Mouse (Mus musculus) hindbrain, postnatal 0 days (tissue): ENCODE data around the gene Kat5. TPM values are rescaled to one million over a fixed set of nuclear protein-coding genes. Genes with fewer than 3 reads are reported as not detected.

Experiments
- ATAC-seq: fragments of 200-750 bp; cut with Nextera tagmentation; 2 replicates; pipeline ENCODE4 v1.8.0; 2017; ENCODE audit warnings: mild to moderate bottlenecking, moderate TSS enrichment, moderate library complexity
- DNase-seq: peaks from one replicate; pipeline ENCODE4 v3.0.0-alpha.2; 2015; ENCODE audit warnings: low spot score
- H3K27ac ChIP-seq: fragments of 300-500 bp; sonication (generic); 2 replicates; pipeline ENCODE4 v1.5.1; 2014; ENCODE audit warnings: mild to moderate bottlenecking
- H3K27me3 ChIP-seq: fragments of 300-500 bp; sonication (generic); 2 replicates; pipeline ENCODE4 v1.6.1; 2014; ENCODE audit warnings: low read length, mixed read lengths; ENCODE audit not compliant: insufficient read depth
- H3K36me3 ChIP-seq: fragments of 300-500 bp; sonication (generic); 2 replicates; pipeline ENCODE4 v1.6.1; 2014; ENCODE audit warnings: low read length, mixed read lengths; ENCODE audit not compliant: insufficient read depth
- H3K4me1 ChIP-seq: fragments of 300-500 bp; sonication (generic); 2 replicates; pipeline ENCODE4 v1.6.1; 2014; ENCODE audit warnings: antibody characterized with exemption, low read length, mixed read lengths; ENCODE audit not compliant: insufficient read depth
- H3K4me2 ChIP-seq: fragments of 300-500 bp; sonication (generic); 2 replicates; pipeline ENCODE4 v1.6.1; 2014; ENCODE audit warnings: low read depth, mild to moderate bottlenecking, low read length, moderate library complexity, mixed read lengths
- H3K4me3 ChIP-seq: fragments of 300-500 bp; sonication (generic); 2 replicates; pipeline ENCODE4 v1.5.1; 2014; ENCODE audit warnings: low read length
- H3K9ac ChIP-seq: fragments of 300-500 bp; sonication (generic); replicated peaks from 2 replicates; pipeline ENCODE4 v1.6.1; 2014; ENCODE audit warnings: mild to moderate bottlenecking, low read length, moderate library complexity, mixed read lengths
- H3K9me3 ChIP-seq: fragments of 300-500 bp; sonication (generic); 2 replicates; pipeline ENCODE4 v1.6.1; 2016; ENCODE audit warnings: low read length, mixed read lengths
- CTCF ChIP-seq: IDR thresholded peaks from 2 replicates; pipeline ENCODE4 v1.5.1; 2016; ENCODE audit warnings: antibody characterized with exemption, control low read depth, low read depth
- WGBS: fragments of 180-500 bp; shearing (Covaris S2); extraction: QIAGEN DNeasy Blood & Tissue Kit; methylation state at CpG from one replicate; pipeline ENCODE4 v1.1.7; 2014; 5-methylcytosine and 5-hydroxymethylcytosine counted together
- polyA plus RNA-seq: library from polyadenylated mRNA; unstranded; fragments of >200 nt; fragmentation: Nextera tagmentation; extraction: Ambion mirVana; gene quantifications from 2 replicates; pipeline ENCODE4 v1.2.1, GENCODE M21; 2015
- total RNA-seq: library from RNA; depleted of rRNA; stranded (reverse); fragments of >200 nt; gene quantifications from 2 replicates; pipeline ENCODE4 v1.2.3, GENCODE M21; 2014; rRNA removed

Gene Kat5
- total and polyA plus RNA-seq, 2 experiments from 2014 or later, result 72.0 to 95.2 TPM

DNA sequence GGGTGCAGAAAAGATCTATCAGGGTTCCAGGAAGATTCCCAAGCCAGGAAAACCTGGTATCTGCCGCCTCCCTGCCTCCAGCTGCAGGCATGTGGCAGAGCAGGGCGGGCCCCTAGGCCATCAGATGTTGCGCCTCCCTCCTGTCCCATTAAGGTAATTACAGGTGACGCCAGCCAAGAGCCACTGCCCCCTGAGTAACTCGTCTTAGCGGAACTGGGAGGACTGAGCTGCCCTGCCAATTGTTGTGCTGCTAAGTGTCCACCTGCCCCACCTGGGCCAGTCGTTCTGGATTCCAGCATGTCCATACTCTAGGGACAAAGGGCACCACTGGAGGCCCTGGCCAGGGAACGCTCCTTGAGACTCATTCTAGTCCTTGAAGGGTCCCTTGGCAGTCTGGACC lies 56.2 kb downstream of the Kat5 start:
- WGBS, result 64% methylated on average over 8 of the region's 8 CpGs
- H3K9ac ChIP-seq, result no peak overlapping the region
- H3K27ac ChIP-seq, result no peak overlapping the region
- ATAC-seq, result no peak
- no peaks in the 10 kb centered on the region for H3K4me1 ChIP-seq
- DNase-seq, result no peak
- peaks cover 17% of the 10 kb centered on the region for H3K27me3 ChIP-seq
- H3K9me3 ChIP-seq, result no peaks in the 10 kb centered on the region
- TF ChIP-seq CTCF, result no peak
- no peaks in the 10 kb centered on the region for H3K36me3 ChIP-seq
- H3K4me3 ChIP-seq, result no peak overlapping the region
- no peak overlapping the region for H3K4me2 ChIP-seq

Other genes starting within 250 kb of the Kat5 start
- gene Eif1ad, start 243.5 kb downstream of the Kat5 start, total RNA-seq, result 21.2 and 25.2 TPM in 2 replicates
- gene Eif1ad, start 243.5 kb downstream of the Kat5 start, polyA plus RNA-seq, result 46.7 and 49.2 TPM in 2 replicates
- 78.3 and 95.8 TPM in 2 replicates for gene Banf1, start 243.1 kb downstream of the Kat5 start, total RNA-seq
- 316 and 319 TPM in 2 replicates for gene Banf1, start 243.1 kb downstream of the Kat5 start, polyA plus RNA-seq
- gene Sart1, start 221.5 kb downstream of the Kat5 start, total RNA-seq, result 23.2 and 30.5 TPM in 2 replicates
- gene Sart1, start 221.5 kb downstream of the Kat5 start, polyA plus RNA-seq, result 45.0 and 47.4 TPM in 2 replicates
- not detected in 2 replicates for gene Tsga10ip, start 207.7 kb downstream of the Kat5 start, total RNA-seq
- not detected in 2 replicates for gene Tsga10ip, start 207.7 kb downstream of the Kat5 start, polyA plus RNA-seq
- gene Drap1, start 185.3 kb downstream of the Kat5 start, total RNA-seq, result 111 and 123 TPM in 2 replicates
- 331 and 338 TPM in 2 replicates for gene Drap1, start 185.3 kb downstream of the Kat5 start, polyA plus RNA-seq
- 85.1 and 100 TPM in 2 replicates for gene AI837181, start 185.1 kb downstream of the Kat5 start, total RNA-seq
- 81.8 and 82.8 TPM in 2 replicates for gene AI837181, start 185.1 kb downstream of the Kat5 start, polyA plus RNA-seq
- not detected in 2 replicates for gene Fosl1, start 162.7 kb downstream of the Kat5 start, total RNA-seq
- not detected in 2 replicates for gene Fosl1, start 162.7 kb downstream of the Kat5 start, polyA plus RNA-seq
- gene Ccdc85b, start 152.3 kb downstream of the Kat5 start, total RNA-seq, result 17.4 and 18.5 TPM in 2 replicates
- 16.0 and 16.1 TPM in 2 replicates for gene Ccdc85b, start 152.3 kb downstream of the Kat5 start, polyA plus RNA-seq
- 76.1 and 103 TPM in 2 replicates for gene Fibp, start 149.6 kb downstream of the Kat5 start, total RNA-seq
- gene Fibp, start 149.6 kb downstream of the Kat5 start, polyA plus RNA-seq, result 172 and 179 TPM in 2 replicates
- 1.2 and 4.5 TPM in 2 replicates for gene Ctsw, start 141.7 kb downstream of the Kat5 start, total RNA-seq
- gene Ctsw, start 141.7 kb downstream of the Kat5 start, polyA plus RNA-seq, result 1.6 and 2.0 TPM in 2 replicates
- 46.3 and 49.3 TPM in 2 replicates for gene Efemp2, start 136.3 kb downstream of the Kat5 start, total RNA-seq
- gene Efemp2, start 136.3 kb downstream of the Kat5 start, polyA plus RNA-seq, result 36.5 and 41.7 TPM in 2 replicates
- gene Mus81, start 121.8 kb downstream of the Kat5 start, total RNA-seq, result 56.8 and 58.8 TPM in 2 replicates
- 27.4 and 27.7 TPM in 2 replicates for gene Mus81, start 121.8 kb downstream of the Kat5 start, polyA plus RNA-seq
- 1,468 and 1,477 TPM in 2 replicates for gene Cfl1, start 119.8 kb downstream of the Kat5 start, total RNA-seq
- 3,076 and 3,214 TPM in 2 replicates for gene Cfl1, start 119.8 kb downstream of the Kat5 start, polyA plus RNA-seq
- 3.8 and 4.8 TPM in 2 replicates for gene 1700020D05Rik, start 106.5 kb downstream of the Kat5 start, total RNA-seq
- not detected in 2 replicates for gene 1700020D05Rik, start 106.5 kb downstream of the Kat5 start, polyA plus RNA-seq
- gene Snx32, start 99.7 kb downstream of the Kat5 start, total RNA-seq, result 78.0 and 79.0 TPM in 2 replicates
- 75.0 and 79.6 TPM in 2 replicates for gene Snx32, start 99.7 kb downstream of the Kat5 start, polyA plus RNA-seq
- not detected in 2 replicates for gene Ovol1, start 49.6 kb downstream of the Kat5 start, total RNA-seq
- gene Ovol1, start 49.6 kb downstream of the Kat5 start, polyA plus RNA-seq, result 0.25 TPM in 1 of 2 replicates, not detected in the other
- 15.0 and 19.3 TPM in 2 replicates for gene Ap5b1, start 42.2 kb downstream of the Kat5 start, total RNA-seq
- 2.3 and 2.6 TPM in 2 replicates for gene Ap5b1, start 42.2 kb downstream of the Kat5 start, polyA plus RNA-seq
- gene Rnaseh2c, start 8.4 kb downstream of the Kat5 start, total RNA-seq, result 33.6 and 40.4 TPM in 2 replicates
- 66.4 and 75.4 TPM in 2 replicates for gene Rnaseh2c, start 8.4 kb downstream of the Kat5 start, polyA plus RNA-seq
- gene Rela, start 27.2 kb upstream of the Kat5 start, total RNA-seq, result 40.1 and 40.8 TPM in 2 replicates
- gene Rela, start 27.2 kb upstream of the Kat5 start, polyA plus RNA-seq, result 30.3 and 33.1 TPM in 2 replicates
- 25.6 and 43.2 TPM in 2 replicates for gene Sipa1, start 53.5 kb upstream of the Kat5 start, total RNA-seq
- gene Sipa1, start 53.5 kb upstream of the Kat5 start, polyA plus RNA-seq, result 18.7 and 18.8 TPM in 2 replicates
- 20.6 and 20.7 TPM in 2 replicates for gene Map3k11, start 78.5 kb upstream of the Kat5 start, total RNA-seq
- gene Map3k11, start 78.5 kb upstream of the Kat5 start, polyA plus RNA-seq, result 10.0 and 10.7 TPM in 2 replicates
- 75.1 and 97.0 TPM in 2 replicates for gene Pcnx3, start 78.7 kb upstream of the Kat5 start, total RNA-seq
- gene Pcnx3, start 78.7 kb upstream of the Kat5 start, polyA plus RNA-seq, result 16.8 and 17.2 TPM in 2 replicates
- gene Kcnk7, start 94.1 kb upstream of the Kat5 start, total RNA-seq, result not detected in 2 replicates
- 0.19 and 0.61 TPM in 2 replicates for gene Kcnk7, start 94.1 kb upstream of the Kat5 start, polyA plus RNA-seq
- 16.6 and 19.7 TPM in 2 replicates for gene Ehbp1l1, start 116.1 kb upstream of the Kat5 start, total RNA-seq
- 40.0 and 43.0 TPM in 2 replicates for gene Ehbp1l1, start 116.1 kb upstream of the Kat5 start, polyA plus RNA-seq
- 177 and 188 TPM in 2 replicates for gene Fam89b, start 119.4 kb upstream of the Kat5 start, total RNA-seq
- gene Fam89b, start 119.4 kb upstream of the Kat5 start, polyA plus RNA-seq, result 131 and 140 TPM in 2 replicates
- gene Ltbp3, start 130.7 kb upstream of the Kat5 start, total RNA-seq, result 43.0 and 50.2 TPM in 2 replicates
- 14.0 and 14.4 TPM in 2 replicates for gene Ltbp3, start 130.7 kb upstream of the Kat5 start, polyA plus RNA-seq
- 84.1 and 96.6 TPM in 2 replicates for gene Scyl1, start 161.2 kb upstream of the Kat5 start, total RNA-seq
- 73.3 and 76.2 TPM in 2 replicates for gene Scyl1, start 161.2 kb upstream of the Kat5 start, polyA plus RNA-seq